In genomic region chr9:63757865-63758440, GRCm38 (mm10) we compare ENCODE assay signal across 8 mouse cellular contexts. TPM values are rescaled to one million over a fixed set of nuclear protein-coding genes. Genes with fewer than 3 reads are reported as not detected.
A peak's percentile ranks its signal among the peaks of the same experiment; 100 is the strongest.
DNase-seq lines count a peak whose midpoint lies in the region; ATAC-seq and TF ChIP-seq lines count a peak whose summit lies in the region.

Smad3 (minus strand) TSS chr9:63757994.

- H3K27me3 ChIP-seq in CH12.LX (replicated peaks): peaks cover 59% of the 10 kb centered on the region
- peaks cover 4% of the 10 kb centered on the region; the same call in 1 of the 2 replicates for H3K27me3 ChIP-seq in forebrain, embryonic 10.5 days (ENCODE audit: poor library complexity, severe bottlenecking)
- no peaks in the 10 kb centered on the region for H3K27me3 ChIP-seq in heart, embryonic 14.5 days (ENCODE audit: control insufficient read depth, insufficient read depth, low read length)
- H3K27me3 ChIP-seq in liver, embryonic 14.5 days (ENCODE audit: control insufficient read depth, insufficient read depth, low read length): no peaks in the 10 kb centered on the region
- H3K27me3 ChIP-seq in stomach, embryonic 15.5 days (replicated peaks): no peaks in the 10 kb centered on the region

- H3K4me3 ChIP-seq in CH12.LX (replicated peaks in 1 of 3; ENCODE audit: low read depth in 2 of 3, low read length in 2 of 3, poor library complexity in 1 of 3): peak within 1 kb of the TSS; percentile 13 to 66 (median 58)
- peak within 1 kb of the TSS; percentile 88 for H3K4me3 ChIP-seq in forebrain, embryonic 10.5 days
- H3K4me3 ChIP-seq in heart, embryonic 14.5 days (ENCODE audit: control insufficient read depth in 1 of 2, insufficient read depth in 1 of 2, low read depth in 1 of 2, low read length in 2 of 2): peak within 1 kb of the TSS; percentile 62 to 97
- H3K4me3 ChIP-seq in liver, embryonic 14.5 days (ENCODE audit: insufficient read depth in 1 of 2, low read depth in 2 of 2, low read length in 2 of 2): peak within 1 kb of the TSS; percentile 71 to 81
- H3K4me3 ChIP-seq in stomach, embryonic 15.5 days (replicated peaks): peak within 1 kb of the TSS; percentile 91

- in situ Hi-C loops in CH12.LX (cut with MboI; ENCODE audit: low pct_ligation_motif_present, low pct_unique_long_range_greater_than_20kb, low sequenced_read_pairs): no loop called here

- H3K4me1 ChIP-seq in CH12.LX (ENCODE audit: control insufficient read depth in 1 of 2, insufficient read depth in 2 of 2): peaks cover 5 to 43% of the 10 kb centered on the region in 2 experiments
- peaks cover 74% of the 10 kb centered on the region for H3K4me1 ChIP-seq in forebrain, embryonic 10.5 days
- peaks cover 31 to 45% of the 10 kb centered on the region in 2 experiments for H3K4me1 ChIP-seq in heart, embryonic 14.5 days (ENCODE audit: control insufficient read depth in 2 of 2, insufficient read depth in 2 of 2, low read length in 2 of 2)
- peaks cover 24 to 37% of the 10 kb centered on the region in 2 experiments for H3K4me1 ChIP-seq in liver, embryonic 14.5 days (replicated peaks; ENCODE audit: control insufficient read depth in 2 of 2, insufficient read depth in 2 of 2, low read length in 1 of 2)
- H3K4me1 ChIP-seq in stomach, embryonic 15.5 days: peaks cover 51% of the 10 kb centered on the region

- peak within 1 kb of the TSS; percentile 89 for H3K4me2 ChIP-seq in CH12.LX (ENCODE audit: insufficient read depth, low read depth, poor library complexity, severe bottlenecking)
- H3K4me2 ChIP-seq in heart, embryonic 14.5 days (ENCODE audit: low read length): peak within 1 kb of the TSS; percentile 94
- H3K4me2 ChIP-seq in liver, embryonic 14.5 days (ENCODE audit: low read depth): peak within 1 kb of the TSS; percentile 89
- peak within 1 kb of the TSS; percentile 74 for H3K4me2 ChIP-seq in stomach, embryonic 15.5 days

- whole genome bisulfite sequencing in forebrain, embryonic 10.5 days: under 1% methylated on average over 59 of the region's 59 CpGs
- WGBS in heart, embryonic 14.5 days: under 1% methylated on average over 54 of the region's 59 CpGs
- under 1% methylated on average over 47 of the region's 59 CpGs for WGBS in liver, embryonic 14.5 days (ENCODE audit: insufficient replicate concordance)
- WGBS in stomach, embryonic 15.5 days: 0% methylated on average over 57 of the region's 59 CpGs

- peaks cover 12% of the 10 kb centered on the region for H3K9me3 ChIP-seq in CH12.LX (replicated peaks; ENCODE audit: low read length)
- H3K9me3 ChIP-seq in forebrain, embryonic 10.5 days: peaks cover 4% of the 10 kb centered on the region; the same call in 1 of the 2 replicates
- no peaks in the 10 kb centered on the region; the same call in 1 of the 2 replicates for H3K9me3 ChIP-seq in heart, embryonic 14.5 days (ENCODE audit: control insufficient read depth, low read length)
- H3K9me3 ChIP-seq in liver, embryonic 14.5 days (ENCODE audit: control insufficient read depth, low read length): peaks cover 2% of the 10 kb centered on the region; the same call in 1 of the 2 replicates
- no peaks in the 10 kb centered on the region for H3K9me3 ChIP-seq in stomach, embryonic 15.5 days

- H3K36me3 ChIP-seq in CH12.LX (replicated peaks in 1 of 2; ENCODE audit: control insufficient read depth in 1 of 2, insufficient read depth in 1 of 2, low read length in 1 of 2): no peaks in the 10 kb centered on the region
- H3K36me3 ChIP-seq in forebrain, embryonic 10.5 days (replicated peaks): 0 out of 2 replicates have a peak, but pooled peaks cover 8% of the 10 kb centered on the region
- H3K36me3 ChIP-seq in heart, embryonic 14.5 days (ENCODE audit: control insufficient read depth, insufficient read depth, low read length): no peaks in the 10 kb centered on the region
- no peaks in the 10 kb centered on the region for H3K36me3 ChIP-seq in liver, embryonic 14.5 days (replicated peaks; ENCODE audit: control insufficient read depth, insufficient read depth, low read depth)
- no peaks in the 10 kb centered on the region for H3K36me3 ChIP-seq in stomach, embryonic 15.5 days

- peak; percentile 29; the same call in 1 of the 2 replicates for TF ChIP-seq POLR2A in CH12.LX (IDR thresholded peaks at IDR 0.05; ENCODE audit: low read depth, low read length)

- DNase-seq in CH12.LX (ENCODE audit: extremely low read depth): peak; percentile 31
- DNase-seq in c-Kit-positive CD71-negative TER-119-negative erythroid progenitor cells, embryonic 14.5 days (ENCODE audit: low read depth): peak; percentile 71
- peak; percentile 91 for DNase-seq in forebrain, embryonic 10.5 days (ENCODE audit: extremely low spot score, low spot score)
- peak; percentile 97 for DNase-seq in kidney, postnatal 14 days
- peak; percentile 77 to 82 (median 79) for DNase-seq in liver, embryonic 14.5 days (ENCODE audit: low read depth in 3 of 3, low spot score in 3 of 3)
- peak; percentile 92 for DNase-seq in neural tube, embryonic 10.5 days (ENCODE audit: extremely low spot score, low spot score)

- no peak for TF ChIP-seq RAD21 in CH12.LX (IDR thresholded peaks at IDR 0.05; ENCODE audit: low read depth, low read length)

- H3K79me2 ChIP-seq in CH12.LX (replicated peaks; ENCODE audit: control insufficient read depth, extremely low read depth, insufficient read depth, poor library complexity, severe bottlenecking): no peaks in the 10 kb centered on the region

- dilution Hi-C loops in CH12.LX (cut with MboI; ENCODE audit: extremely low pct_ligation_motif_present, extremely low pct_unique_long_range_greater_than_20kb, low sequenced_read_pairs): no loop called here

- peak within 1 kb of the TSS; percentile 27 for H3K9ac ChIP-seq in CH12.LX (ENCODE audit: insufficient read depth, low read depth)
- peak within 1 kb of the TSS; percentile 98 for H3K9ac ChIP-seq in heart, embryonic 14.5 days (ENCODE audit: low read length)
- peak within 1 kb of the TSS; percentile 72 for H3K9ac ChIP-seq in liver, embryonic 14.5 days (replicated peaks)
- peak within 1 kb of the TSS; percentile 98 for H3K9ac ChIP-seq in stomach, embryonic 15.5 days

- TF ChIP-seq EP300 in CH12.LX (IDR thresholded peaks at IDR 0.05; ENCODE audit: low read length): no peak
- no peak for TF ChIP-seq EP300 in liver, embryonic 14.5 days (IDR thresholded peaks at IDR 0.05; ENCODE audit: low read depth)

- no peak for TF ChIP-seq CTCF in CH12.LX (conservative IDR thresholded peaks at IDR 0.05 in 1 of 2, IDR thresholded peaks at IDR 0.05 in 1 of 2; ENCODE audit: low read depth in 2 of 2, low read length in 2 of 2)
- no peak for TF ChIP-seq CTCF in liver, embryonic 14.5 days (IDR thresholded peaks at IDR 0.05; ENCODE audit: low read depth)

- peak; percentile 89 for ATAC-seq in heart, embryonic 14.5 days (ENCODE audit: insufficient number of reproducible peaks, insufficient read depth, low FRiP score, low read depth)
- peak; percentile 87 for ATAC-seq in liver, embryonic 14.5 days (ENCODE audit: insufficient read depth)
- ATAC-seq in stomach, embryonic 15.5 days (ENCODE audit: insufficient read depth, low FRiP score, low read depth): peak; percentile 94

- H3K27ac ChIP-seq in CH12.LX (ENCODE audit: insufficient read depth, low read depth): no peak within 1 kb of the TSS
- peak within 1 kb of the TSS; percentile 99 for H3K27ac ChIP-seq in forebrain, embryonic 10.5 days
- peak within 1 kb of the TSS; percentile 78 to 98 for H3K27ac ChIP-seq in heart, embryonic 14.5 days (replicated peaks in 1 of 2; ENCODE audit: control insufficient read depth in 1 of 2, insufficient read depth in 1 of 2, low read depth in 2 of 2, low read length in 2 of 2)
- H3K27ac ChIP-seq in liver, embryonic 14.5 days: peak within 1 kb of the TSS; percentile 90
- peak within 1 kb of the TSS; percentile 97 for H3K27ac ChIP-seq in stomach, embryonic 15.5 days

TF ChIP-seq in CH12.LX, 34 proteins besides CTCF, POLR2A, EP300 and RAD21 (continues in another document):
- TF ChIP-seq BHLHE40 (IDR thresholded peaks at IDR 0.05; ENCODE audit: low read depth, low read length): no peak
- TF ChIP-seq USF1 (IDR thresholded peaks at IDR 0.05; ENCODE audit: low read depth, low read length): peak; percentile 44; the same call in 1 of the 2 replicates
- TF ChIP-seq ELF1 (IDR thresholded peaks at IDR 0.05; ENCODE audit: low read depth, low read length): no peak
- no peak for TF ChIP-seq NRF1 (IDR thresholded peaks at IDR 0.05; ENCODE audit: low read depth, low read length)
- no peak for TF ChIP-seq MYC (IDR thresholded peaks at IDR 0.05; ENCODE audit: low read depth, low read length)
- 0 out of 2 replicates have a peak, but pooled peaks have one; percentile 13 for TF ChIP-seq IRF4 (IDR thresholded peaks at IDR 0.05; ENCODE audit: low read depth, low read length)
- TF ChIP-seq CHD2 (IDR thresholded peaks at IDR 0.05; ENCODE audit: low read length): no peak
- TF ChIP-seq JUN (IDR thresholded peaks at IDR 0.05; ENCODE audit: insufficient read depth, low read depth, low read length): no peak
- no peak for TF ChIP-seq NELFE (IDR thresholded peaks at IDR 0.05; ENCODE audit: low read depth, low read length)
- no peak for TF ChIP-seq TCF12 (IDR thresholded peaks at IDR 0.05; ENCODE audit: low read depth, low read length)
- TF ChIP-seq GABPA (IDR thresholded peaks at IDR 0.05; ENCODE audit: insufficient replicate concordance, low read depth, low read length): no peak
- TF ChIP-seq MAX (IDR thresholded peaks at IDR 0.05; ENCODE audit: low read length): 0 out of 2 replicates have a peak, but pooled peaks have one; percentile 15
- TF ChIP-seq ZMIZ1 (IDR thresholded peaks at IDR 0.05; ENCODE audit: low read depth, low read length): no peak
- no peak for TF ChIP-seq CHD1 (IDR thresholded peaks at IDR 0.05; ENCODE audit: low read depth, low read length)
- TF ChIP-seq MXI1 (IDR thresholded peaks at IDR 0.05; ENCODE audit: low read depth, low read length): peak; percentile 81; the same call in 1 of the 2 replicates
- no peak for TF ChIP-seq KAT2A (IDR thresholded peaks at IDR 0.05; ENCODE audit: insufficient replicate concordance, low read length)
- TF ChIP-seq MAFK (IDR thresholded peaks at IDR 0.05; ENCODE audit: insufficient replicate concordance, low read length): no peak
- TF ChIP-seq ZC3H11A (IDR thresholded peaks at IDR 0.05; ENCODE audit: low read depth, low read length): no peak
- no peak for TF ChIP-seq ZKSCAN1 (IDR thresholded peaks at IDR 0.05; ENCODE audit: borderline replicate concordance, low read depth, low read length)

RNA-seq across cellular contexts. Expression of gene Smad3, which starts in this region (rescaled TPM):
- total RNA-seq in CH12.LX (2012; rRNA removed) (0.50 and 0.81 TPM in 2 replicates), CH12.LX (2014; rRNA removed) (0.43 and 1.5 TPM in 2 replicates)
- polyA plus RNA-seq in CH12.LX (2012; ENCODE audit: insufficient read length, low read depth): 0.90 and 1.2 TPM in 2 replicates
- 22.1 and 25.5 TPM in 2 replicates for polyA plus RNA-seq in forebrain, embryonic 10.5 days (2016; fragmentation: Nextera tagmentation; extraction: Ambion mirVana)
- 7.6 and 10.4 TPM in 2 replicates for polyA plus RNA-seq in heart, embryonic 14.5 days (2014; fragmentation: Nextera tagmentation; extraction: Ambion mirVana)
- 2.8 and 3.2 TPM in 2 replicates for polyA plus RNA-seq in liver, embryonic 14.5 days (2012; rRNA removed)
- polyA plus RNA-seq in liver, embryonic 14.5 days (2014; fragmentation: Nextera tagmentation; extraction: Ambion mirVana): 1.7 and 2.2 TPM in 2 replicates
- polyA plus RNA-seq in stomach, embryonic 15.5 days (2015; fragmentation: Nextera tagmentation; extraction: Ambion mirVana): 17.5 and 19.6 TPM in 2 replicates

Comparison
In these comparisons a context has a peak if more than half of its experiments do, and no peak if none do; other contexts are left out.
1. DNase-seq: peak in every context shown above with its lines; median percentile 97 in kidney, postnatal 14 days; 92 in neural tube, embryonic 10.5 days; 91 in forebrain, embryonic 10.5 days; 79 in liver, embryonic 14.5 days; 71 in c-Kit-positive CD71-negative TER-119-negative erythroid progenitor cells, embryonic 14.5 days; 31 in CH12.LX.
2. H3K9ac ChIP-seq: peak in every context shown above with its lines; median percentile 98 in heart, embryonic 14.5 days; 98 in stomach, embryonic 15.5 days; 72 in liver, embryonic 14.5 days; 27 in CH12.LX.